Mouse (Mus musculus) liver, embryonic 12.5 days (tissue): ENCODE results near the gene Tcf12. TPM values are rescaled to one million over a fixed set of nuclear protein-coding genes. Genes with fewer than 3 reads are reported as not detected.

ENCODE experiments used
- ATAC-seq: fragments of 200-750 bp; cut with Nextera tagmentation; 2 replicates; pipeline ENCODE4 v1.8.0; 2017; ENCODE audit warnings: moderate number of reproducible peaks, mild to moderate bottlenecking, moderate library complexity
- H3K27ac ChIP-seq: fragments of 300-500 bp; sonication (generic); 2 replicates; pipeline ENCODE4 v1.5.1; 2016; ENCODE audit warnings: mild to moderate bottlenecking
- H3K27me3 ChIP-seq: fragments of 300-500 bp; sonication (generic); replicated peaks from 2 replicates; pipeline ENCODE4 v1.6.1; 2016; ENCODE audit warnings: mild to moderate bottlenecking, moderate library complexity
- H3K36me3 ChIP-seq: fragments of 300-500 bp; sonication (generic); 2 replicates; pipeline ENCODE4 v1.6.1; 2016; ENCODE audit warnings: mild to moderate bottlenecking, moderate library complexity
- H3K4me1 ChIP-seq: fragments of 300-500 bp; sonication (generic); 2 replicates; pipeline ENCODE4 v1.6.1; 2016
- H3K4me2 ChIP-seq: fragments of 300-500 bp; sonication (generic); 2 replicates; pipeline ENCODE4 v1.6.1; 2016; ENCODE audit warnings: mild to moderate bottlenecking, moderate library complexity
- H3K4me3 ChIP-seq: fragments of 300-500 bp; sonication (generic); 2 replicates; pipeline ENCODE4 v1.5.1; 2016; ENCODE audit warnings: mild to moderate bottlenecking, moderate library complexity
- H3K9ac ChIP-seq: fragments of 300-500 bp; sonication (generic); 2 replicates; pipeline ENCODE4 v1.6.1; 2016; ENCODE audit warnings: mild to moderate bottlenecking, moderate library complexity
- H3K9me3 ChIP-seq: fragments of 300-500 bp; sonication (generic); replicated peaks from 2 replicates; pipeline ENCODE4 v1.6.1; 2016; ENCODE audit warnings: mild to moderate bottlenecking, moderate library complexity
- WGBS: fragments of 180-500 bp; shearing (Covaris S2); methylation state at CpG from one replicate; pipeline ENCODE4 v1.1.7; 2016; ENCODE audit not compliant: insufficient replicate concordance; 5-methylcytosine and 5-hydroxymethylcytosine counted together
- polyA plus RNA-seq: library from polyadenylated mRNA; unstranded; fragments of >200 nt; fragmentation: Nextera tagmentation; extraction: Ambion mirVana; gene quantifications from 2 replicates; pipeline ENCODE4 v1.2.1, GENCODE M21; 2016

Tcf12 gene
- polyA plus RNA-seq, 1 experiment from 2014 or later: 19.9 TPM

GRCm38 (mm10) chr9:71975141-71975540 is 136.5 kb downstream of the Tcf12 start:
- Histone ChIP-seq H3K4me2 (no peak overlapping the region), H3K4me1 (peaks cover 10% of the 10 kb centered on the region; the same call in 1 of the 2 replicates), H3K27me3 (no peaks in the 10 kb centered on the region), H3K4me3 (no peak overlapping the region), H3K9me3 (no peaks in the 10 kb centered on the region), H3K27ac (no peak overlapping the region), H3K9ac (no peak overlapping the region), H3K36me3 (peaks cover 5% of the 10 kb centered on the region; the same call in 1 of the 2 replicates)
- WGBS: 78% methylated on average over 4 of the region's 4 CpGs
- no peak for ATAC-seq

- Histone ChIP-seq H3K4me2 (no peak overlapping the region), H3K36me3 (peaks cover 5% of the 10 kb centered on the region; the same call in 1 of the 2 replicates), H3K4me3 (no peak overlapping the region), H3K4me1 (peaks cover 10% of the 10 kb centered on the region; the same call in 1 of the 2 replicates), H3K27ac (no peak overlapping the region), H3K27me3 (no peaks in the 10 kb centered on the region), H3K9ac (no peak overlapping the region), H3K9me3 (no peaks in the 10 kb centered on the region)
- ATAC-seq: no peak
- 61% methylated on average over 2 of the region's 2 CpGs for WGBS
Observed at GRCm38 (mm10) chr9:71974541-71974959, 137.1 kb downstream of the Tcf12 start.

DNA sequence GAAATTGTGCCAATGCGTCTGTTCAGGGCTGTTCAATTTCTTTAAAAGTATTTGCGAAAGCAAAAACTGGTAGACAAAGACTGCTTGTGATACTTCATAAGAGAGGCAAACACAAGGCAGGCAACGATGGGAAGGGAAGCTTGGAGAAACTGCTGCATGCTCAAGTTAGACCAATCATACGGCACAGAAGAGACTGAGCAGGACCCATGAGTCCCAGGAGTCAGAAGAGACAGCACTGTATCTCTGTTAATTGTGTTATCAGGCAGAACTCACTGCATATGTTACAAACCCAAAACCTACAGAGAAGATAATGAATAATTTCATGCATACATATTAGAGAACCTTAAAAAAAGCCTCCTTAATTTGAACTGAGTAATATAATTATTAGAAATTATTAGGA is 147.6 kb downstream of the Tcf12 start:
- H3K27ac ChIP-seq: no peak overlapping the region
- no peaks in the 10 kb centered on the region for H3K9me3 ChIP-seq
- 64% methylated on average over 4 of the region's 4 CpGs for WGBS
- no peak overlapping the region for H3K4me2 ChIP-seq
- no peak overlapping the region for H3K9ac ChIP-seq
- peak; percentile 75 for ATAC-seq
- H3K36me3 ChIP-seq: no peaks in the 10 kb centered on the region
- H3K4me3 ChIP-seq: no peak overlapping the region
- no peaks in the 10 kb centered on the region for H3K27me3 ChIP-seq
- peaks cover 16% of the 10 kb centered on the region for H3K4me1 ChIP-seq

DNA sequence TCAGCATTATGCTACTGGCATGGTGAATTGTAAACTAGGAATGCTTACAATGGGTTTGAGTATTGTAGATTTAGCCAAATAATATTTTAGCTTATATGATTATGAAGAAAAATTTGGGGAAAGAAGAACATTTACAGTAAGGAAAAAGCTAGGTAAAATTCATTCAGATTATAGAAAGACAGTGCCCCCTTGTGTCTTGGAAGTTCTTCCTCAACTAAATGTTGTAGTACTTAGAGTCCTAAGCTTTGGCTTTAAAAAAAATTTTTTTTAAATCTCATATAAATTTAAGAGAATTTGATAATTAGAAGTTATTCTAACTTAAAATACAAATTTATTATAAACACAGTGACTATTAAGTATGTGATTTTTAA is 151.7 kb downstream of the Tcf12 start:
- no peak overlapping the region for H3K4me2 ChIP-seq
- no peak overlapping the region for H3K4me3 ChIP-seq
- H3K4me1 ChIP-seq: peaks cover 16% of the 10 kb centered on the region
- H3K27ac ChIP-seq: no peak overlapping the region
- no peaks in the 10 kb centered on the region for H3K36me3 ChIP-seq
- H3K9ac ChIP-seq: no peak overlapping the region
- no peaks in the 10 kb centered on the region for H3K27me3 ChIP-seq
- no peaks in the 10 kb centered on the region for H3K9me3 ChIP-seq
- ATAC-seq: no peak

GRCm38 (mm10) chr9:71959259-71960025 is 152.2 kb downstream of the Tcf12 start:
- H3K4me2 ChIP-seq: no peak overlapping the region
- ATAC-seq: no peak
- 78% methylated on average over 11 of the region's 11 CpGs for WGBS
- H3K27me3 ChIP-seq: no peaks in the 10 kb centered on the region
- H3K4me1 ChIP-seq: peaks cover 16% of the 10 kb centered on the region
- H3K9me3 ChIP-seq: no peaks in the 10 kb centered on the region
- no peak overlapping the region for H3K27ac ChIP-seq
- no peaks in the 10 kb centered on the region for H3K36me3 ChIP-seq
- no peak overlapping the region for H3K9ac ChIP-seq
- no peak overlapping the region for H3K4me3 ChIP-seq

DNA sequence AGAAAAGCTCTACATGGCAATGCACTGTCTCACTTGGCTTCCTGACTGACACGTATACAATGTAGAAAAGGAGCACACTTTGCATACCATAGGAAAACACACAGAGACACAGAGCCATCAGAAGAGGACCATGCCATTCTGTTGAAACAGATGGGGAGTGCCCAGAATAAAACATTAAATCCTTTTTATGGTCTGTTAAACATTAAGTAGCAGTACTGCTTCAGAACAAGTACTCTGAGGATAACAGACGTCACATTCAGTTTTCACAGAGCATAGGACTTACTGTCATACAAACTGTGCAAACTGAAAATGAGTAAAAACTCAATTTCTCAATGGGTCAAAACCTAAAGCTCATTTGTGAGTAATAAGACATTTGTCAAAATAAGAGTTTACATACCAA is 158.5 kb downstream of the Tcf12 start:
- no peak overlapping the region for H3K9ac ChIP-seq
- 75% methylated on average over 2 of the region's 2 CpGs for WGBS
- H3K27ac ChIP-seq: no peak overlapping the region
- no peak overlapping the region for H3K4me3 ChIP-seq
- no peaks in the 10 kb centered on the region for H3K9me3 ChIP-seq
- ATAC-seq: no peak
- H3K36me3 ChIP-seq: no peaks in the 10 kb centered on the region
- no peak overlapping the region for H3K4me2 ChIP-seq
- no peaks in the 10 kb centered on the region for H3K27me3 ChIP-seq
- peaks cover 41% of the 10 kb centered on the region for H3K4me1 ChIP-seq

DNA sequence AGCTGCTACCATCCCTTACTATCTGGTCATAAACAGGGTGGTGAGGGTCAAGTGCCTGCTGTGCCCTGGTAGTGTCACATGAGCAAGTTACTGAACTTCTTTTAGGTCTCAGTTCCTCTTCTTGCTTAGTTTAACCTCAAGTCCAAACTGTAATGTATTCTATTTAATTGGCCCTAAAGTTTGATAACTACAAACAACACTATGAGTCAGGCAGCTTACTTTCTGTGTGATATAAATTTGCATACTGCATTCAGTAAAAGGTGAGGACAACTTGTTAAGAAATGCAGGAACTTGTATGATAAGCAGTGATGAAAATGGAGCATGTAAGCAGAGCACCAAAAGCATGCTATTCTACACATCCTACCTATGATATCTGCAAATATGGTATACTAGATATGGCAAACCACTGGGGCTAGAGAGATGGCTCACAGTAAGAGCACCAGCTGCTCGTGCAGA is 159.0 kb downstream of the Tcf12 start:
- Histone ChIP-seq H3K9me3 (no peaks in the 10 kb centered on the region), H3K27ac (peak overlapping the region; percentile 33; the same call in 1 of the 2 replicates), H3K9ac (no peak overlapping the region), H3K36me3 (peaks cover 1% of the 10 kb centered on the region; the same call in 1 of the 2 replicates), H3K4me2 (no peak overlapping the region), H3K27me3 (no peaks in the 10 kb centered on the region), H3K4me1 (peaks cover 41% of the 10 kb centered on the region), H3K4me3 (no peak overlapping the region)
- ATAC-seq: peak; percentile 79
- WGBS: 32% methylated on average over 1 of the region's 1 CpGs

DNA sequence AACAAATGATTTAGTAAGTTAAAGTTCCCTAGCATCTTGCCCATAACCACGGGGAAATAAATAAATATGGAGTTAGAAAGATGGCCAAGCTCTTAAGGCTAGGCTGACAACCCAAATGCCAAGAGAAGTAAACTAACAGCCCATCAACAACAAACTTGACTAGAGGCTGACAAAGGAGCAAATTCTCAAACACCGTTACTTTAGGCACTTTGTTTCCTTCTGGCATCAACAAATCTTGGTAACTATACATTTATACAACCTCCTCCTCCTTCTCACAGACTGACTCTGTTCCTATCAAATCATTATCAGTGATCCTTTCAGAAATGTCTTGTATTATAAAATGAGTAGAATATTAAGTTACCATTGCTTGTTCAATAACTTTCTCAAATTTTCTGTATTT is 159.7 kb downstream of the Tcf12 start:
- no peaks in the 10 kb centered on the region for H3K9me3 ChIP-seq
- peaks cover 3% of the 10 kb centered on the region; the same call in 1 of the 2 replicates for H3K36me3 ChIP-seq
- H3K27ac ChIP-seq: no peak overlapping the region
- no peak for ATAC-seq
- H3K4me2 ChIP-seq: no peak overlapping the region
- H3K4me1 ChIP-seq: peaks cover 41% of the 10 kb centered on the region
- WGBS: 65% methylated on average over 2 of the region's 2 CpGs
- no peak overlapping the region for H3K4me3 ChIP-seq
- no peak overlapping the region for H3K9ac ChIP-seq
- no peaks in the 10 kb centered on the region for H3K27me3 ChIP-seq

DNA sequence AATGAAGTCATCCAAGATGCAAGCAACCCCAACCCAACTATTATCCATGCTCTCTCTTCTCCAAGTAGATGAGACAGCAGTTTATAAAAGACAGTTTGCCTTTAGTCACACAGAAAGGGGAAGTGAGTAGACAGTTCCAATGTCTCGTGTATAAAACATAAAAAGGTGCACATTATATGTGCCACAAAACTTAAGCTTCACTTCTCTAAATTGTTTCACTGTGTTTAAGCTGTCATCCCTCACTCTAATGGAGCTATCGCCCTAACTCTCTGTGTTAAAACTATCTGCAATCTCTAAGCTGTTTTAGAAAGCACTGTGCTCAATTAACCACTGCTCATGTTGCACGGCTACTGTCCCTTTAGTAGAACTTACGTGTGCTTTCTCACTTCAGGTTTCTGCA is 160.3 kb downstream of the Tcf12 start:
- Histone ChIP-seq H3K36me3 (peaks cover 3% of the 10 kb centered on the region; the same call in 1 of the 2 replicates), H3K9me3 (no peaks in the 10 kb centered on the region), H3K4me1 (peaks cover 41% of the 10 kb centered on the region), H3K4me2 (no peak overlapping the region), H3K27me3 (no peaks in the 10 kb centered on the region), H3K4me3 (no peak overlapping the region), H3K27ac (no peak overlapping the region), H3K9ac (no peak overlapping the region)
- no peak for ATAC-seq
- WGBS: 43% methylated on average over 4 of the region's 4 CpGs

- Histone ChIP-seq H3K4me1 (peaks cover 9% of the 10 kb centered on the region), H3K27ac (no peak overlapping the region), H3K27me3 (no peaks in the 10 kb centered on the region), H3K9ac (no peak overlapping the region), H3K4me2 (no peak overlapping the region), H3K9me3 (no peaks in the 10 kb centered on the region), H3K36me3 (peaks cover 6% of the 10 kb centered on the region; the same call in 1 of the 2 replicates), H3K4me3 (no peak overlapping the region)
- WGBS: 47% methylated on average over 4 of the region's 4 CpGs
- ATAC-seq: peak; percentile 85
Observed at GRCm38 (mm10) chr9:71944801-71945200, 166.9 kb downstream of the Tcf12 start.

- H3K4me1 ChIP-seq: peaks cover 9% of the 10 kb centered on the region
- no peak for ATAC-seq
- H3K4me3 ChIP-seq: no peak overlapping the region
- no peaks in the 10 kb centered on the region for H3K9me3 ChIP-seq
- no peaks in the 10 kb centered on the region for H3K27me3 ChIP-seq
- no peak overlapping the region for H3K4me2 ChIP-seq
- peaks cover 3% of the 10 kb centered on the region; the same call in 1 of the 2 replicates for H3K36me3 ChIP-seq
- no peak overlapping the region for H3K9ac ChIP-seq
- H3K27ac ChIP-seq: no peak overlapping the region
Observed at GRCm38 (mm10) chr9:71942424-71942823, 169.2 kb downstream of the Tcf12 start.

DNA sequence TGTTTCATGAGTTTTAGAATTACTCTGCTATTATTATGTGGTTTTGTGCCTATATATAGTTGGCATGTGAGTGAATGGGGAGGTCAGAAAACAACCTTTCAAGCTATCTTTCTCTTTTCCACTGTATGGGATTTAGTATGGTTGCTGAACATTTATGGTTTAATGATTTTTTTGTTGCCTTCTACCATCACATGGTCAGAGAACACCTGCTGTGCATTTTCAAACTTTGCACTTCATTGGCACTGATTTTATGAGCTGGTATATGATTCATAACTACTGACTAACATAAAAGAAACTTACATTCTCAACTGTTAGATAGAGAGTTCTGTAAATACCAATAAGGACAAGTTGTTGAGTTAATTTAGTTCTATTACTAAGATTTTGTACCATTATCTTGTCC is 171.7 kb downstream of the Tcf12 start:
- H3K4me1 ChIP-seq: peaks cover 7% of the 10 kb centered on the region
- H3K27me3 ChIP-seq: no peaks in the 10 kb centered on the region
- H3K27ac ChIP-seq: no peak overlapping the region
- no peak overlapping the region for H3K4me3 ChIP-seq
- H3K9ac ChIP-seq: no peak overlapping the region
- H3K36me3 ChIP-seq: peaks cover 3% of the 10 kb centered on the region; the same call in 1 of the 2 replicates
- no peaks in the 10 kb centered on the region for H3K9me3 ChIP-seq
- H3K4me2 ChIP-seq: no peak overlapping the region
- no peak for ATAC-seq

DNA sequence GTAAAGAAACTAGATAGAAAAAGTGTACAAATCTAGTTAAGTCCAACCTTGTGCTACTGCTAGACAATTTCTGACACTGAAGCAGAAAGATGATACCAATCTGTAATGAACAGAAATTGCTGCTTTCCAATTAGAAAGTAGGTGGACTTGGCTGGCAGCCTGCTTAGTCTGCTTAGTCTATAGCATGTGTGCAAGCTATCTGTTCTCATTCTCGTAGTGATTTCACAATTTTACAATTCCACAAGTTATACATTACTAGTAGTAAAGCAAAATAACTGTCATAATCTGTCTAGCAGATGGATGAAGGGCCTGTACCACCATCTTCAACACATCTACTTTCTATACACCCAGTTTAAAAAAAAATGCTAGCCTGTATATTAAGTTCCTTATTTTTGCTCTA is 175.5 kb downstream of the Tcf12 start:
- no peak for ATAC-seq

More for the DNA sequence above, 175.5 kb downstream of the Tcf12 start:
- H3K36me3 ChIP-seq: no peaks in the 10 kb centered on the region
- no peak overlapping the region for H3K27ac ChIP-seq
- H3K4me3 ChIP-seq: no peak overlapping the region
- 71% methylated on average over 1 of the region's 1 CpGs for WGBS
- peaks cover 16% of the 10 kb centered on the region for H3K4me1 ChIP-seq
- H3K4me2 ChIP-seq: no peak overlapping the region
- no peak overlapping the region for H3K9ac ChIP-seq
- H3K9me3 ChIP-seq: no peaks in the 10 kb centered on the region
- H3K27me3 ChIP-seq: no peaks in the 10 kb centered on the region
